Mouse (Mus musculus): Measurements from ENCODE around the gene Fam131b. TPM values are rescaled to one million over a fixed set of nuclear protein-coding genes. Genes with fewer than 3 reads are reported as not detected.

Gene Fam131b
- polyA plus RNA-seq, 1 experiment, result 0.15 TPM

DNA sequence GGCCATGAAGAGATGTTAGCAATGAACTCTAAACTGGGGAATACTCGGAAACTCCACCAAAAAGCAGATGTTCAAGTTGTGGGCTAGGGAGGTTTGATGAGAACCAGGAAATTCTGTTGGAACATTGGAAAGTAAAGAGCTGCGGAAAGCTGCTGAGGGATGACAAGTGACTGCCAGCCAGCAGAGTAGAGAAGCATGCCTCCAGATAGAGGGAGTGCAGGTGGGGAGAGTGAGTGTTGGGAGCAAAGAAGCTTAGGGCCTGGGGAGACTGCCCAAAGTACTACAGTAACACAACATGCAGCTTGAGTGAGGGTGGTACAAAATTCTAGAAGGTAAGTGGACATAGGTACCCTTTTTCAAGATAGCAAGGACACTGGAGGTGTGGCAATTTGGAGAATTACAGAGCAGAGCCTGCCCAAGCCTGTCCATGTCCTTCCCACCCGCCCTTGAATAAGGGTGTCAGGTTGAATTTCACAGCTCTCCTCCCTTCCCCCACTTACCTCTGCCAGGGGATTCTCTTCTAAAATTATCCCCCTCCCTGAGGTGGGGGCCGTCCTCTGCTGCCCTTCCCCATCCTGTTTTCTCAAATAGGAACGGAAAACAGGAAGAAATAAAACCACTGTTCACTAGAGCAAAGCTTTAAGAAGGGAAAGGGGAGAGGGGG lies 41.4 kb downstream of the Fam131b start:
- WGBS, result 61% methylated on average over 5 of the region's 5 CpGs
- Histone ChIP-seq H3K4me1 (ENCODE audit: control insufficient read depth, insufficient read depth, insufficient read length) (no peaks in the 10 kb centered on the region; the same call in 1 of the 2 replicates), H3K4me3 (ENCODE audit: extremely low read depth, insufficient read depth, insufficient read length) (no peak overlapping the region), H3K27ac (ENCODE audit: insufficient read depth, low read length) (no peak overlapping the region), H3K27me3 (ENCODE audit: control insufficient read depth, insufficient read depth, low read length) (no peaks in the 10 kb centered on the region), H3K36me3 (ENCODE audit: control insufficient read depth, insufficient read depth, low read length) (peaks cover 32% of the 10 kb centered on the region)
- TF ChIP-seq POLR2A (IDR thresholded peaks at IDR 0.05; ENCODE audit: low read depth, low read length), result no peak
- TF ChIP-seq CTCF (IDR thresholded peaks at IDR 0.05; ENCODE audit: extremely low read depth, insufficient read depth, insufficient read length, insufficient replicate concordance), result no peak
- no peak for DNase-seq (ENCODE audit: low read depth in 1 of 2, low spot score in 2 of 2)

- H3K27ac ChIP-seq (ENCODE audit: insufficient read depth, low read length), result no peak overlapping the region
- WGBS, result 82% methylated on average over 2 of the region's 2 CpGs
- no peaks in the 10 kb centered on the region for H3K4me1 ChIP-seq (ENCODE audit: control insufficient read depth, insufficient read depth, insufficient read length)
- no peaks in the 10 kb centered on the region for H3K27me3 ChIP-seq (ENCODE audit: control insufficient read depth, insufficient read depth, low read length)
- peaks cover 60% of the 10 kb centered on the region for H3K36me3 ChIP-seq (ENCODE audit: control insufficient read depth, insufficient read depth, low read length)
- TF ChIP-seq CTCF (IDR thresholded peaks at IDR 0.05; ENCODE audit: extremely low read depth, insufficient read depth, insufficient read length, insufficient replicate concordance) (no peak), POLR2A (IDR thresholded peaks at IDR 0.05; ENCODE audit: low read depth, low read length) (no peak)
- no peak for DNase-seq (ENCODE audit: low read depth in 1 of 2, low spot score in 2 of 2)
- no peak overlapping the region for H3K4me3 ChIP-seq (ENCODE audit: extremely low read depth, insufficient read depth, insufficient read length)
Measured at GRCm38 (mm10) chr6:42276151-42276550, 48.3 kb downstream of the Fam131b start.

DNA sequence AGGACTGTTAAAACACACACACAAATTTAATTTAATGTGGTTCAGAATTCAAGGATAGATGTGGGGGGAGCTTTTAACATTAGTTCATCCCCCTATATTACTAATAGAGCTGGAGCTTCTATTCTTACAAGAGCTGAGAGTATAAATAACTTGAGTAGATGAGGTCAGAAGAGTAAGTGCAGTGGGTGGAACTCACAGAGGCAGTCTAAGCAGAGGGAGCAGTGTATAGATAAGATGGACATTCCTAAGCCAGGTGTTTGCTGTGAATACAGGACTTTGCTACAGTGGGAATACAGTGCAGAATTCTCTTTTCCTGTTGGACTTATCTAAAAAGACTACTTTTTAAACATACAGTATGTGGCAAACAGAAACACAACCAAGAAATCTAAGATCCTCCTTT lies 53.6 kb downstream of the Fam131b start:
- no peak overlapping the region for H3K27ac ChIP-seq (ENCODE audit: insufficient read depth, low read length)
- no peaks in the 10 kb centered on the region for H3K27me3 ChIP-seq (ENCODE audit: control insufficient read depth, insufficient read depth, low read length)
- no peak for DNase-seq (ENCODE audit: low read depth in 1 of 2, low spot score in 2 of 2)
- H3K36me3 ChIP-seq (ENCODE audit: control insufficient read depth, insufficient read depth, low read length), result peaks cover 45% of the 10 kb centered on the region
- no peak overlapping the region for H3K4me3 ChIP-seq (ENCODE audit: extremely low read depth, insufficient read depth, insufficient read length)
- no peaks in the 10 kb centered on the region for H3K4me1 ChIP-seq (ENCODE audit: control insufficient read depth, insufficient read depth, insufficient read length)
- TF ChIP-seq POLR2A (IDR thresholded peaks at IDR 0.05; ENCODE audit: low read depth, low read length) (no peak), CTCF (IDR thresholded peaks at IDR 0.05; ENCODE audit: extremely low read depth, insufficient read depth, insufficient read length, insufficient replicate concordance) (no peak)

DNA sequence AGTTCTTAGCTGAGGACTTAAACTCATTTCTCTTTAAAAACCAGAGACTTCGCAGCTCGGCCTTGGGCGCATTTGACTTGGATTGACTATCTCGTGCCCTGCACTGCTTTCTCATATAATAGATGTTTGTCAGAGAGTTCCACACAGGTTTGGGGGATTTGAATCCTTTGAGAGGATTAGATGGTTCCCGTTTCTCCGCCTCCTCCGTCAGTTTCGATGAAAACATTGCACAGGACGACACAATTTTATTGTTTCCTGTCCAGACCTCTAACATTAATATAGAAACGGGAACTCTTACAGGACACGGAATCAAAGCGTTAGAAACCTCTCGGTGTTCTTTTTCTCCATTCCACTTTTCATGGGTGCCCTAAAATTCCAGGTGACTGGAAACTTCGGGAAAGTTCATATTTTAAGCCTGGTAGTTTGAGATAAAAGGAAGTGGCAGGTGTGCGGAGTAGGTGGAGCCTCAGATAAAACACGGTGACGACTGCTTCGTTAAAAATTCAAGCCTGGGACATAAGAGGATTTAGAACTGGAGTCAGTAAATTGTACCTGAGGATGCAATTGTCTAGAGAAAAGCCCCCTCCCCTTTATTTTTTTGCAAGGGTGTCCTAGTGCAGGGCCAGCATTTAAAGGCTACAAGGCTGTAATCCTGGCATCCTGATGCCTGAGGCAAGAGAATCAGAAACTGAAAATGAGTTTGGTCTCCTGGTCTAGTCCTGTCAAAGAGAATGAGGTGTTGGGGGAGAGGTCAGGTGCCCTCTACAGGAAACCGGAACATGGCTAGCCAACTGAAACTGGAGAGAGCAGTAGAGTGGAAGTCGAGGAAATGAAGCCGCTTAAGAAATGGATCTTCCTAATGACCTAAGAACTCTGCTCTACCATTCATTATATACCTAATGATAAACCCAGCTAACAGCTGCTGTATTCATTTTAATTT lies 58.8 kb downstream of the Fam131b start:
- peaks cover 19% of the 10 kb centered on the region for H3K36me3 ChIP-seq (ENCODE audit: control insufficient read depth, insufficient read depth, low read length)
- WGBS, result under 1% methylated on average over 21 of the region's 21 CpGs

More for the DNA sequence above, 58.8 kb downstream of the Fam131b start:
- Histone ChIP-seq H3K4me1 (ENCODE audit: control insufficient read depth, insufficient read depth, insufficient read length) (no peaks in the 10 kb centered on the region), H3K27ac (ENCODE audit: insufficient read depth, low read length) (peak overlapping the region; percentile 87), H3K27me3 (ENCODE audit: control insufficient read depth, insufficient read depth, low read length) (no peaks in the 10 kb centered on the region), H3K4me3 (ENCODE audit: extremely low read depth, insufficient read depth, insufficient read length) (peak overlapping the region; percentile 93)
- TF ChIP-seq POLR2A (IDR thresholded peaks at IDR 0.05; ENCODE audit: low read depth, low read length), result no peak
- TF ChIP-seq CTCF (IDR thresholded peaks at IDR 0.05; ENCODE audit: extremely low read depth, insufficient read depth, insufficient read length, insufficient replicate concordance), result no peak
- DNase-seq (ENCODE audit: low read depth in 1 of 2, low spot score in 2 of 2), result peak; percentile 16 to 42

Other genes with a start within 250 kb of the Fam131b start
- gene Tas2r139, start 183.7 kb downstream of the Fam131b start, polyA plus RNA-seq (2012; rRNA removed), result not detected in 2 replicates
- not detected in 2 replicates for gene Tas2r144, start 109.3 kb downstream of the Fam131b start, polyA plus RNA-seq (2012; rRNA removed)
- gene Gstk1, start 78.7 kb downstream of the Fam131b start, polyA plus RNA-seq (2012; rRNA removed), result 4.1 and 4.6 TPM in 2 replicates
- gene Tmem139, start 62.7 kb downstream of the Fam131b start, polyA plus RNA-seq (2012; rRNA removed), result not detected in 2 replicates
- 32.2 and 33.6 TPM in 2 replicates for gene Casp2, start 59.7 kb downstream of the Fam131b start, polyA plus RNA-seq (2012; rRNA removed)
- 0.18 and 0.26 TPM in 2 replicates for gene Clcn1, start 38.0 kb downstream of the Fam131b start, polyA plus RNA-seq (2012; rRNA removed)
- gene Zyx, start 25.0 kb upstream of the Fam131b start, polyA plus RNA-seq (2012; rRNA removed), result 184 and 228 TPM in 2 replicates
- gene Epha1, start 48.6 kb upstream of the Fam131b start, polyA plus RNA-seq (2012; rRNA removed), result 0.18 and 0.19 TPM in 2 replicates
- gene Tas2r143, start 75.6 kb upstream of the Fam131b start, polyA plus RNA-seq (2012; rRNA removed), result 0.13 and 0.69 TPM in 2 replicates
- 0.07 and 0.13 TPM in 2 replicates for gene Tas2r135, start 80.8 kb upstream of the Fam131b start, polyA plus RNA-seq (2012; rRNA removed)
- 0.09 TPM in 1 of 2 replicates, not detected in the other for gene Tas2r126, start 109.9 kb upstream of the Fam131b start, polyA plus RNA-seq (2012; rRNA removed)
- not detected in 2 replicates for gene Olfr458, start 140.6 kb upstream of the Fam131b start, polyA plus RNA-seq (2012; rRNA removed)
- not detected in 2 replicates for gene Olfr457, start 151.7 kb upstream of the Fam131b start, polyA plus RNA-seq (2012; rRNA removed)
- gene Olfr456, start 162.6 kb upstream of the Fam131b start, polyA plus RNA-seq (2012; rRNA removed), result 0.09 TPM in 1 of 2 replicates, not detected in the other
- gene Olfr455, start 222.9 kb upstream of the Fam131b start, polyA plus RNA-seq (2012; rRNA removed), result not detected in 2 replicates